Mouse (Mus musculus) left cerebral cortex, adult 2 months (tissue): ENCODE measurements around the gene Tecpr1. TPM values are rescaled to one million over a fixed set of nuclear protein-coding genes. Genes with fewer than 3 reads are reported as not detected.

ENCODE experiments used
- DNase-seq, 2 experiments: peaks; one replicate each; pipeline ENCODE4 v3.0.0; 2021 to 2022; ENCODE audit warnings: low spot score in 2 of 2, mixed read lengths in 1 of 2; ENCODE audit errors: extremely low spot score in 1 of 2
- H3K27ac ChIP-seq: fragments of 200-600 bp; 2 replicates; pipeline ENCODE4 v1.8.1; 2022
- H3K4me3 ChIP-seq: fragments of 200-600 bp; 2 replicates; pipeline ENCODE4 v1.8.1; 2022
- CTCF ChIP-seq: fragments of 200-600 bp; IDR thresholded peaks from 2 replicates; pipeline ENCODE4 v1.8.1; 2022; ENCODE audit warnings: antibody characterized with exemption, mild to moderate bottlenecking, moderate library complexity
- intact Hi-C: fragments of 180-260 bp; cut with DNase I; formaldehyde crosslinking; loops from one replicate; pipeline ENCODE4 v1.15.1; 2025
- total RNA-seq, 2 experiments: library from RNA; stranded (reverse); gene quantifications; 2 replicates each; pipeline ENCODE4 v1.2.3; 2021

Tecpr1 gene
- total RNA-seq, 2 experiments from 2014 or later = 95.3 to 103 TPM

GRCm38 (mm10) chr5:144258687-144259086 lies 35.3 kb upstream of the Tecpr1 start:
- H3K4me3 ChIP-seq = peak overlapping the region; percentile 44
- TF ChIP-seq CTCF = no peak
- DNase-seq = no peak
- 0 out of 2 replicates have a peak overlapping the region, but pooled peaks have one; percentile 32 for H3K27ac ChIP-seq
- intact Hi-C loops = loop anchor here (5.0 kb wide), 1 partner anchor 36 kb away; the partner anchor contains the start of gene Tecpr1

- no peak for DNase-seq
- Histone ChIP-seq H3K4me3 (peak overlapping the region; percentile 44), H3K27ac (peak overlapping the region; percentile 71)
- no peak for TF ChIP-seq CTCF
- intact Hi-C loops = loop anchor here (5.0 kb wide), 1 partner anchor 36 kb away; the partner anchor contains the start of gene Tecpr1
Observed at GRCm38 (mm10) chr5:144258131-144258611, 34.8 kb upstream of the Tecpr1 start.

- intact Hi-C loops = loop anchor here (5.0 kb wide), 1 partner anchor 35 kb away; the partner anchor contains the start of gene Tecpr1
Observed at GRCm38 (mm10) chr5:144257451-144258110, 34.2 kb upstream of the Tecpr1 start.

GRCm38 (mm10) chr5:144256888-144257287 lies 33.5 kb upstream of the Tecpr1 start:
- no peak for TF ChIP-seq CTCF
- intact Hi-C loops = loop anchor here (5.0 kb wide), 1 partner anchor 35 kb away; the partner anchor contains the start of gene Tecpr1
- DNase-seq = no peak
- H3K27ac ChIP-seq = no peak overlapping the region
- H3K4me3 ChIP-seq = peak overlapping the region; percentile 64

More at GRCm38 (mm10) chr5:144257451-144258110, 34.2 kb upstream of the Tecpr1 start:
- DNase-seq = no peak
- Histone ChIP-seq H3K27ac (peak overlapping the region; percentile 71), H3K4me3 (peak overlapping the region; percentile 44)
- TF ChIP-seq CTCF = no peak; the same call in 1 of the 2 replicates

- intact Hi-C loops = loop anchor here (5.0 kb wide), 1 partner anchor 34 kb away; the partner anchor contains the start of gene Tecpr1
- TF ChIP-seq CTCF = no peak
Observed at GRCm38 (mm10) chr5:144256541-144256870, 33.1 kb upstream of the Tecpr1 start.

GRCm38 (mm10) chr5:144255632-144256540 lies 32.5 kb upstream of the Tecpr1 start:
- DNase-seq = peak; percentile 33 to 44
- TF ChIP-seq CTCF = no peak; the same call in 1 of the 2 replicates
- Histone ChIP-seq H3K27ac (peak overlapping the region; percentile 87), H3K4me3 (peak overlapping the region; percentile 64)
- intact Hi-C loops = loop anchor here (5.0 kb wide), 1 partner anchor 34 kb away; the partner anchor contains the start of gene Tecpr1

More at GRCm38 (mm10) chr5:144256541-144256870, 33.1 kb upstream of the Tecpr1 start:
- DNase-seq = no peak
- H3K27ac ChIP-seq = peak overlapping the region; percentile 87; the same call in 1 of the 2 replicates
- peak overlapping the region; percentile 64 for H3K4me3 ChIP-seq

- peak overlapping the region; percentile 87 for H3K27ac ChIP-seq
- DNase-seq = peak; percentile 82 to 85
- peak overlapping the region; percentile 64 for H3K4me3 ChIP-seq
- intact Hi-C loops = loop anchor here (5.0 kb wide), 1 partner anchor 33 kb away; the partner anchor contains the start of gene Tecpr1
- no peak for TF ChIP-seq CTCF
Observed at GRCm38 (mm10) chr5:144254811-144255631, 31.6 kb upstream of the Tecpr1 start.

- Histone ChIP-seq H3K4me3 (peak overlapping the region; percentile 64), H3K27ac (peak overlapping the region; percentile 87)
- no peak for TF ChIP-seq CTCF
- no peak for DNase-seq
- intact Hi-C loops = no loop called here
Observed at GRCm38 (mm10) chr5:144254122-144254810, 30.9 kb upstream of the Tecpr1 start.

GRCm38 (mm10) chr5:144253212-144253611 lies 29.8 kb upstream of the Tecpr1 start:
- no peak for DNase-seq
- TF ChIP-seq CTCF = no peak
- no peak overlapping the region for H3K4me3 ChIP-seq
- intact Hi-C loops = no loop called here
- H3K27ac ChIP-seq = no peak overlapping the region

- no peak for DNase-seq
- no peak overlapping the region for H3K27ac ChIP-seq
- intact Hi-C loops = no loop called here
- TF ChIP-seq CTCF = no peak
- no peak overlapping the region for H3K4me3 ChIP-seq
Observed at GRCm38 (mm10) chr5:144251876-144252577, 28.6 kb upstream of the Tecpr1 start.
